Mouse (Mus musculus): Measurements from ENCODE around the gene Tacc2. TPM values are rescaled to one million over a fixed set of nuclear protein-coding genes. Genes with fewer than 3 reads are reported as not detected.

Gene Tacc2
- polyA plus RNA-seq, 1 experiment from 2014 or later = 27.5 TPM

- ATAC-seq (replicated peaks; ENCODE audit: low FRiP score, low read depth) (no peak), DNase-seq (ENCODE audit: low spot score) (peak; percentile 16)
- Histone ChIP-seq H3K9ac (ENCODE audit: low read depth, low read length) (no peak overlapping the region), H3K4me3 (replicated peaks; ENCODE audit: low read depth, low read length) (no peak overlapping the region), H3K4me1 (replicated peaks; ENCODE audit: insufficient read depth, low read length) (0 out of 2 replicates have a peak, but pooled peaks cover 4% of the 10 kb centered on the region), H3K27me3 (ENCODE audit: insufficient read depth, low read length) (no peaks in the 10 kb centered on the region), H3K4me2 (ENCODE audit: low read length) (no peak overlapping the region), H3K9me3 (replicated peaks; ENCODE audit: low read length) (no peaks in the 10 kb centered on the region), H3K27ac (peak overlapping the region; percentile 47; the same call in 1 of the 2 replicates), H3K36me3 (ENCODE audit: insufficient read depth, low read length) (no peaks in the 10 kb centered on the region)
- 37% methylated on average over 5 of the region's 5 CpGs for WGBS
- TF ChIP-seq CTCF (IDR thresholded peaks at IDR 0.05; ENCODE audit: low read depth) = no peak
Observed at GRCm38 (mm10) chr7:130552780-130553179, 24.5 kb upstream of the Tacc2 start.

- 65% methylated on average over 4 of the region's 4 CpGs for WGBS
- H3K4me3 ChIP-seq (replicated peaks; ENCODE audit: low read depth, low read length) = no peak overlapping the region
Observed at GRCm38 (mm10) chr7:130553321-130553720, 23.9 kb upstream of the Tacc2 start.

GRCm38 (mm10) chr7:130555597-130555996 is 21.6 kb upstream of the Tacc2 start:
- DNase-seq (ENCODE audit: low spot score) (no peak), ATAC-seq (replicated peaks; ENCODE audit: low FRiP score, low read depth) (no peak)
- Histone ChIP-seq H3K9ac (ENCODE audit: low read depth, low read length) (no peak overlapping the region), H3K4me1 (replicated peaks; ENCODE audit: insufficient read depth, low read length) (0 out of 2 replicates have a peak, but pooled peaks cover 4% of the 10 kb centered on the region), H3K36me3 (ENCODE audit: insufficient read depth, low read length) (no peaks in the 10 kb centered on the region), H3K27ac (no peak overlapping the region), H3K27me3 (ENCODE audit: insufficient read depth, low read length) (no peaks in the 10 kb centered on the region), H3K4me2 (ENCODE audit: low read length) (no peak overlapping the region), H3K9me3 (replicated peaks; ENCODE audit: low read length) (no peaks in the 10 kb centered on the region), H3K4me3 (replicated peaks; ENCODE audit: low read depth, low read length) (no peak overlapping the region)
- WGBS = 71% methylated on average over 5 of the region's 5 CpGs
- TF ChIP-seq CTCF (IDR thresholded peaks at IDR 0.05; ENCODE audit: low read depth) = no peak

More at GRCm38 (mm10) chr7:130553321-130553720, 23.9 kb upstream of the Tacc2 start:
- Histone ChIP-seq H3K9me3 (replicated peaks; ENCODE audit: low read length) (no peaks in the 10 kb centered on the region), H3K27me3 (ENCODE audit: insufficient read depth, low read length) (no peaks in the 10 kb centered on the region), H3K27ac (no peak overlapping the region), H3K36me3 (ENCODE audit: insufficient read depth, low read length) (no peaks in the 10 kb centered on the region), H3K4me1 (replicated peaks; ENCODE audit: insufficient read depth, low read length) (0 out of 2 replicates have a peak, but pooled peaks cover 4% of the 10 kb centered on the region), H3K9ac (ENCODE audit: low read depth, low read length) (no peak overlapping the region), H3K4me2 (ENCODE audit: low read length) (no peak overlapping the region)
- DNase-seq (ENCODE audit: low spot score) (no peak), ATAC-seq (replicated peaks; ENCODE audit: low FRiP score, low read depth) (no peak)
- no peak for TF ChIP-seq CTCF (IDR thresholded peaks at IDR 0.05; ENCODE audit: low read depth)

- no peaks in the 10 kb centered on the region for H3K36me3 ChIP-seq (ENCODE audit: insufficient read depth, low read length)
- no peak for TF ChIP-seq CTCF (IDR thresholded peaks at IDR 0.05; ENCODE audit: low read depth)
- DNase-seq (ENCODE audit: low spot score) = no peak
- WGBS = 75% methylated on average over 4 of the region's 4 CpGs
- H3K9ac ChIP-seq (ENCODE audit: low read depth, low read length) = no peak overlapping the region
- H3K27me3 ChIP-seq (ENCODE audit: insufficient read depth, low read length) = no peaks in the 10 kb centered on the region
- H3K4me1 ChIP-seq (replicated peaks; ENCODE audit: insufficient read depth, low read length) = no peaks in the 10 kb centered on the region
- ATAC-seq (replicated peaks; ENCODE audit: low FRiP score, low read depth) = no peak
- no peaks in the 10 kb centered on the region for H3K9me3 ChIP-seq (replicated peaks; ENCODE audit: low read length)
- no peak overlapping the region for H3K4me2 ChIP-seq (ENCODE audit: low read length)
- H3K4me3 ChIP-seq (replicated peaks; ENCODE audit: low read depth, low read length) = no peak overlapping the region
- no peak overlapping the region for H3K27ac ChIP-seq
Observed at GRCm38 (mm10) chr7:130558592-130558991, 18.6 kb upstream of the Tacc2 start.

GRCm38 (mm10) chr7:130560933-130561332 is 16.3 kb upstream of the Tacc2 start:
- Histone ChIP-seq H3K9ac (ENCODE audit: low read depth, low read length) (no peak overlapping the region), H3K4me3 (replicated peaks; ENCODE audit: low read depth, low read length) (no peak overlapping the region), H3K27me3 (ENCODE audit: insufficient read depth, low read length) (no peaks in the 10 kb centered on the region), H3K36me3 (ENCODE audit: insufficient read depth, low read length) (no peaks in the 10 kb centered on the region), H3K4me2 (ENCODE audit: low read length) (no peak overlapping the region), H3K27ac (no peak overlapping the region), H3K9me3 (replicated peaks; ENCODE audit: low read length) (no peaks in the 10 kb centered on the region), H3K4me1 (replicated peaks; ENCODE audit: insufficient read depth, low read length) (no peaks in the 10 kb centered on the region)
- no peak for DNase-seq (ENCODE audit: low spot score)
- no peak for TF ChIP-seq CTCF (IDR thresholded peaks at IDR 0.05; ENCODE audit: low read depth)
- WGBS = 74% methylated on average over 1 of the region's 1 CpGs
- ATAC-seq (replicated peaks; ENCODE audit: low FRiP score, low read depth) = no peak

GRCm38 (mm10) chr7:130563276-130563675 is 14.0 kb upstream of the Tacc2 start:
- 0 out of 2 replicates have a peak, but pooled peaks have one; percentile 12 for TF ChIP-seq CTCF (IDR thresholded peaks at IDR 0.05; ENCODE audit: low read depth)

GRCm38 (mm10) chr7:130563880-130564279 is 13.4 kb upstream of the Tacc2 start:
- no peak overlapping the region for H3K9ac ChIP-seq (ENCODE audit: low read depth, low read length)
- H3K36me3 ChIP-seq (ENCODE audit: insufficient read depth, low read length) = no peaks in the 10 kb centered on the region
- WGBS = 55% methylated on average over 4 of the region's 4 CpGs
- DNase-seq (ENCODE audit: low spot score) (no peak), ATAC-seq (replicated peaks; ENCODE audit: low FRiP score, low read depth) (no peak)
- H3K4me1 ChIP-seq (replicated peaks; ENCODE audit: insufficient read depth, low read length) = no peaks in the 10 kb centered on the region
- H3K27me3 ChIP-seq (ENCODE audit: insufficient read depth, low read length) = no peaks in the 10 kb centered on the region
- no peak for TF ChIP-seq CTCF (IDR thresholded peaks at IDR 0.05; ENCODE audit: low read depth)
- no peak overlapping the region for H3K27ac ChIP-seq
- H3K9me3 ChIP-seq (replicated peaks; ENCODE audit: low read length) = no peaks in the 10 kb centered on the region
- no peak overlapping the region for H3K4me2 ChIP-seq (ENCODE audit: low read length)
- no peak overlapping the region for H3K4me3 ChIP-seq (replicated peaks; ENCODE audit: low read depth, low read length)

More at GRCm38 (mm10) chr7:130563276-130563675, 14.0 kb upstream of the Tacc2 start:
- DNase-seq (ENCODE audit: low spot score) = no peak
- no peak overlapping the region for H3K4me2 ChIP-seq (ENCODE audit: low read length)
- no peak for ATAC-seq (replicated peaks; ENCODE audit: low FRiP score, low read depth)
- H3K9ac ChIP-seq (ENCODE audit: low read depth, low read length) = no peak overlapping the region
- WGBS = 88% methylated on average over 4 of the region's 4 CpGs
- no peaks in the 10 kb centered on the region for H3K9me3 ChIP-seq (replicated peaks; ENCODE audit: low read length)
- H3K4me1 ChIP-seq (replicated peaks; ENCODE audit: insufficient read depth, low read length) = no peaks in the 10 kb centered on the region
- H3K27ac ChIP-seq = no peak overlapping the region
- no peaks in the 10 kb centered on the region for H3K36me3 ChIP-seq (ENCODE audit: insufficient read depth, low read length)
- H3K4me3 ChIP-seq (replicated peaks; ENCODE audit: low read depth, low read length) = no peak overlapping the region
- H3K27me3 ChIP-seq (ENCODE audit: insufficient read depth, low read length) = no peaks in the 10 kb centered on the region

Measured in kidney, postnatal 0 days (tissue).